Mouse (Mus musculus) neural tube, embryonic 12.5 days (tissue): ENCODE results near the gene Cep72. TPM values are rescaled to one million over a fixed set of nuclear protein-coding genes. Genes with fewer than 3 reads are reported as not detected.
"Not testable (repeated sequence)": the region's sequence is repeated elsewhere in the genome, so short reads cannot be mapped to it uniquely, and the experiment has no call there.

Experiments used
- ATAC-seq: fragments of 200-750 bp; cut with Nextera tagmentation; 2 replicates; pipeline ENCODE4 v1.8.0; 2017; ENCODE audit warnings: low read depth, mild to moderate bottlenecking, moderate TSS enrichment, moderate library complexity; ENCODE audit not compliant: low FRiP score
- H3K27ac ChIP-seq: fragments of 300-500 bp; sonication (generic); 2 replicates; pipeline ENCODE4 v1.5.1; 2016
- H3K27me3 ChIP-seq: fragments of 300-500 bp; sonication (generic); replicated peaks from 2 replicates; pipeline ENCODE4 v1.6.1; 2016; ENCODE audit warnings: mild to moderate bottlenecking
- H3K36me3 ChIP-seq: fragments of 300-500 bp; sonication (generic); 2 replicates; pipeline ENCODE4 v1.6.1; 2016; ENCODE audit warnings: mild to moderate bottlenecking
- H3K4me1 ChIP-seq: fragments of 300-500 bp; sonication (generic); 2 replicates; pipeline ENCODE4 v1.6.1; 2016
- H3K4me2 ChIP-seq: fragments of 300-500 bp; sonication (generic); replicated peaks from 2 replicates; pipeline ENCODE4 v1.6.1; 2016; ENCODE audit warnings: mild to moderate bottlenecking
- H3K4me3 ChIP-seq: fragments of 300-500 bp; sonication (generic); 2 replicates; pipeline ENCODE4 v1.5.1; 2016
- H3K9ac ChIP-seq: fragments of 300-500 bp; sonication (generic); 2 replicates; pipeline ENCODE4 v1.6.1; 2016; ENCODE audit warnings: mild to moderate bottlenecking
- H3K9me3 ChIP-seq: fragments of 300-500 bp; sonication (generic); 2 replicates; pipeline ENCODE4 v1.6.1; 2016; ENCODE audit warnings: mild to moderate bottlenecking
- whole genome bisulfite sequencing: fragments of 180-500 bp; shearing (Covaris S2); methylation state at CpG from one replicate; pipeline ENCODE4 v1.1.7; 2016; 5-methylcytosine and 5-hydroxymethylcytosine counted together
- polyA plus RNA-seq: library from polyadenylated mRNA; unstranded; fragments of >200 nt; fragmentation: Nextera tagmentation; extraction: Ambion mirVana; gene quantifications from 2 replicates; pipeline ENCODE4 v1.2.1, GENCODE M21; 2016

Cep72 gene
- polyA plus RNA-seq, 1 experiment from 2014 or later, result 16.0 TPM

DNA sequence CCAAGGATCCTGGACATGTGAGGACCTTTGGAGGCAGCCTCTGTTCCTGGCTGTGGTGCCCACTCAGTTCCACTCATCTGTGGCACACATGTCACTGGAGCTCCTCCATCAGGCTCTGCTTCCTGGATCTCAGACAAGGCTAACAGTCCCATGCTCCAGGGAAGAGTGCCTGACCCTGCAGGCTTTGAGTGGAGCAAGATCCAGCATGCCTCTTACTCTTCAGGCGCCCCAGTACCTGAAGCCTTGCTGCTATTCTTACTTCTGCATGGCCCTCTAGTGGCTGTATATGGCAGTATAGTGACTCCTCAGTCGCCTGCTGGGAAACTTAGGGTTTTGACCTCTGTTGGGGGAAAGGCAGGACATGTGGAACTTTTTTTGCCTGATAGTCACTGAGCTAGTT is 35.9 kb downstream of the Cep72 start:
- Histone ChIP-seq H3K9me3 (no peaks in the 10 kb centered on the region), H3K9ac (no peak overlapping the region), H3K27me3 (no peaks in the 10 kb centered on the region), H3K36me3 (0 out of 2 replicates have a peak, but pooled peaks cover 1% of the 10 kb centered on the region), H3K4me1 (0 out of 2 replicates have a peak, but pooled peaks cover 3% of the 10 kb centered on the region), H3K4me3 (no peak overlapping the region), H3K27ac (no peak overlapping the region), H3K4me2 (no peak overlapping the region)
- 0 out of 2 replicates have a peak, but pooled peaks have one; percentile 43 for ATAC-seq
- 16% methylated on average over 2 of the region's 2 CpGs for WGBS

DNA sequence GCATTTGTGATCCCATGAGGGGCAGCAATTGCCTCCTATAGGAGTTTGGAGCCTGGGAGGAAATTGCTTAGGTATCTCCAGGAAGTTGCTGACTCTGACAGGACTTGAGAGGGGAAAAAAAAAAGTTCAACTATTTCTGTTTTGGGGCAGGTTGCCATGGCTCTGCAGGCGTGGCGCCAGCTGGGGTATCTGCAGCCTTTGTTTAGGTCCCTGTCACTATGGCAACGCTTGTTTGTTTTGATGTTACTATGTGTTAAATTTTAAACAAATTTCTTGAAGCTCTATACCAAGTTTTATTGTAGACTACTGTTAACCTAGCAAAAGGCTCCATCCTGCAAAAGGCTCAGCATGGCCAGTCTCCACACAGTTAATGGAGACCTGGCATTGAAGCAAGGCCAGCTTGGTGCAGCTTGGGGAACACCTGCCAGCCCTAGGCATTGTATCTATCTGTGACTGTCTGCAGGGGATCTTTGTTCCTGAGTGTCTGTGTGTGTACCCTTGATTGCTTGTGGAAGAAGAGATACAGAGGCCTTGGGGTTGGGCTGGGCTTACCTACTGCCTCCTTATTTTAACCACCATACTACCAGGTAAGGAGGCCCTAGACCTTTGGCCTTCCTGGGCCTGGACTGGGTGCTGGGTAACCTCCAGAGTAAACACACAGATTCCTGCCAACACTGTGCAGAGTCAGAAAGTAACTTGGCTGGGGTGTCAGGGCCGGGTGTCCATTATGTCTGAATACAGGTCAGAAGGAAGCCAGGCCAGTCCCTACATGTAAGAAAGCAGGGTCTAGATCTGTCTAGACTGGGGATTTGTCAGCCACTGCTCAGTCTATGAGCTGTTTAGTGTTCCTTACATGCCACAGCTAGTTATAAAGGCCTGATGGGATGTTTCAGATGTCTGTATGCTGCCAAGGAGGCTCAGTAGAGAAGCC is 36.7 kb downstream of the Cep72 start:
- Histone ChIP-seq H3K27ac (no peak overlapping the region), H3K4me3 (no peak overlapping the region), H3K4me1 (0 out of 2 replicates have a peak, but pooled peaks cover 3% of the 10 kb centered on the region), H3K4me2 (no peak overlapping the region), H3K27me3 (no peaks in the 10 kb centered on the region), H3K9ac (no peak overlapping the region), H3K9me3 (no peaks in the 10 kb centered on the region), H3K36me3 (no peaks in the 10 kb centered on the region)
- 71% methylated on average over 4 of the region's 4 CpGs for WGBS
- ATAC-seq, result no peak

DNA sequence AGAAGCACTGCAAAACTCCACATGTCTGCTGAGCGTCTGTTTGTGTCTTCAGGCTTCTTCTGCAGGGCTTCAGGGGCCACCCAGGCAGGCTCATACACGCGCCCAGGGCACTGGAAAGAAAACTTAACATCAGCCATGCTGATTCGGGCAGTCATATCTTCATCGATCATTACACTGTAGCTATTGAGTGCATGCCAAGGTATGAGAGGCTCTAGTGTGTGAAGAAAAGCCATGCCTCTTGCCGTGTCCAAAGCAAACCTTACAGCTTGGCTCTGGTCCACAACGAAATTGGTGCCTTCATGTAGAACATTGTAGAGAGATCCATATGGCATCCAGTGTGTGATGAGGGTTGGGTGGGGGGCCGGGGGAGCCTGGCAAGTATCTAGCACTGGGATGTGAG is 43.1 kb downstream of the Cep72 start:
- 89% methylated on average over 8 of the region's 8 CpGs for WGBS
- H3K27ac ChIP-seq, H3K36me3 ChIP-seq, H3K4me3 ChIP-seq, ATAC-seq, H3K27me3 ChIP-seq, H3K9me3 ChIP-seq, H3K9ac ChIP-seq, H3K4me1 ChIP-seq, H3K4me2 ChIP-seq: not testable (repeated sequence)

DNA sequence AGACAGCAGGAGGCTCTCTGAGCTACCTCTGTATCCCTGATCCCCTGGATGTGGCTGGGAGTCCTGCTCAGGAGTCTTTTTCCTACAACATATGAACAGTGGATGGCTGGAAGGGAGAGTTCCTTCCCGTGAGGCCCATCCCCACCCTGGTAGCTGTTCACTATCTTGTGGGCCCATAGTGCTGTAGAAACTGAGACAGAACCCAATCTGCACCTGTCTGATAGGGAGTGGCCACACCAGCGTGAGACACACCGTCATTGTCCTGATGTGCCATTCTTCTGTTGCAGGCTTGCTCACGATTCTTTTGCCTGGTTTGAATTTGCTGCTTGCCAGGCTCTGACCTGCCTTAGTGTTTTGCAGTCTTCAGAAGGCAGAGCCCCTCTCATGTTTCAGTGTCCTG is 44.7 kb downstream of the Cep72 start:
- Histone ChIP-seq H3K9me3 (no peaks in the 10 kb centered on the region), H3K4me2 (no peak overlapping the region), H3K27ac (no peak overlapping the region), H3K4me1 (no peaks in the 10 kb centered on the region), H3K36me3 (no peaks in the 10 kb centered on the region), H3K27me3 (no peaks in the 10 kb centered on the region), H3K9ac (no peak overlapping the region), H3K4me3 (no peak overlapping the region)
- WGBS, result 85% methylated on average over 4 of the region's 4 CpGs
- no peak for ATAC-seq

DNA sequence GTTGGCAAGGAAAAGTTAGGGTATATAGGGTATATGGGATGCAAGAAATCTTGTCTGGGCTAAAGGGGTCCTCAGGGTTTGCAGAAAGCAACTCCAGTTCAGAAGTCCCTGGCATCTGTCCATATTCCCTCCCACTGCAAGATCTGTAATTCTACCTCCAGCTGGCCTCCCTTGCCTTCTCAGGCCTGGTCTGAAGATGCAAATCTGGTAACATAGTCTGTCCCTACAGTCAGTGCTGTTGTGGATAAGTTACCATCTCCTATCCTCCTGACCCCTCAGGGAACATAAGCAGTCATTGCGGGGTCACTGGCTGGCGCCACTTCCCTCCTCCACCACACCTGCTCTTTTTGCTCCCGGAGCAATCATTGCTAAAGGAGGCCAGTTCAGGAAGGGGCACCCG is 46.2 kb downstream of the Cep72 start:
- ATAC-seq, result no peak
- WGBS, result 79% methylated on average over 4 of the region's 4 CpGs
- Histone ChIP-seq H3K27me3 (peaks cover 6% of the 10 kb centered on the region; the same call in 1 of the 2 replicates), H3K9me3 (no peaks in the 10 kb centered on the region), H3K27ac (no peak overlapping the region), H3K4me2 (no peak overlapping the region), H3K4me3 (no peak overlapping the region), H3K36me3 (no peaks in the 10 kb centered on the region), H3K9ac (no peak overlapping the region), H3K4me1 (no peaks in the 10 kb centered on the region)

DNA sequence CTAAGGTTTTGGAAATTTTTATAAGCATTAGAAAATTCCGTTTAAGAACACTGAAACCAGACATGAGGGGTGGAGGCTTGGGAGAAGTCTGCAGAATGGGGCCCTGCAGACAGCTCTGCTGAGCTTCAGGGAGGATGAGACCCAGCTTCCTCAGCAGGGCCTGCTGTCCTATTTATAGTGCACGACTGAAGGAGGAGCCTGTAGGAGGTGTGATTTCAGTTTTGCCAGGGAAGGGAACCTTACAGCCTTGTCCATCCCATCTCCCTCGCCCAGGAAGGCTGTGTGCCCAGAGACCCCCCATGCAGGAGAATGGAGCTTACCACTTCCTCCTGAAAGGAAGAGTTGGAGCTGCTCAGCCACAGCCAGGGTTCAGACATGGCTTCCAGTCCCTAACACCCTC is 51.4 kb downstream of the Cep72 start:
- peak; percentile 11; the same call in 1 of the 2 replicates for ATAC-seq
- Histone ChIP-seq H3K36me3 (no peaks in the 10 kb centered on the region), H3K27me3 (peaks cover 19% of the 10 kb centered on the region), H3K4me1 (peaks cover 11% of the 10 kb centered on the region), H3K4me2 (peak overlapping the region; percentile 97), H3K9ac (0 out of 2 replicates have a peak overlapping the region, but pooled peaks have one; percentile 52), H3K9me3 (no peaks in the 10 kb centered on the region), H3K27ac (0 out of 2 replicates have a peak overlapping the region, but pooled peaks have one; percentile 4), H3K4me3 (peak overlapping the region; percentile 54)
- WGBS, result 10% methylated on average over 3 of the region's 3 CpGs

DNA sequence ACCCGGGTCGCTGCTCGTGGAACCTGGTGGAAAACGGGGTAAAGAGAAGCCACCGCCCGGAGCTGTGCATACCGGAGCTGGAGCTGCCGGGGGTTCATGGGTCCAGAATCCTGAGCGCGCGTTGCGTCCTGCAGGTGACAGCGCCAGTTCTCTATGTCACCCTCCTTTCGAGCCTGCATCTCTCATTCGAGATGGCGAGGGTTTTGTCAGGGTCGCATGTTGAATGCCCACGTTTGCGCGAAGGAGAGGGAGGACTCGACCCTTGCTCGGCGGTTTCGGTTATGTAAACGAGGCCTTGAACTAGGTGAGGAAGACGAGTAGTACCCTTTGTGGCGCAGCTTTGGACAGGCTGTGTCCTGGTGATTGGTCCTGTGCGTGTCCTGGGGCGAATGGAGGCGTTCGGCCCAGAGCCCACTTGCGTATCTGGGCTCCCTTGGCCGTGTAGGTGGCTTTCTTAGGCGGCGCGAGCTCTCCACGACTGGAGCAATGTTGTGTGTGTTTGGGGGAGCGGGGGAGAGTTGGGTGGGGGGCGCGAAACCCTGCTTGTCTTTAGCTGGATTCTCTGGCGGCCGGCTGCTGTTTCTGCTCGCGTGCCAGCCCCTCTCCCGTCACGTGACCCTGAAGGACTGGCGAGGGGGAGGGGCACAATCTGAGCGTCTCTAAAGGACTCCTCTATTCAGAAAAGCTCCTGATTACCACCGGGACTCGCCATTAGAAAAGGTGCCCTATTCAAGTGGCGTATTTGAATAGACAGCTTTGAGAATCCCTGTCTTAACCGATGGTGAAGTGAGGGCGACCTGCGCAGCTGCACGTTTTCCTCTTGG is 52.1 kb downstream of the Cep72 start:
- WGBS, result under 1% methylated on average over 55 of the region's 55 CpGs
- Histone ChIP-seq H3K4me3 (peak overlapping the region; percentile 54), H3K27me3 (peaks cover 19% of the 10 kb centered on the region), H3K9me3 (no peaks in the 10 kb centered on the region), H3K9ac (peak overlapping the region; percentile 52), H3K4me2 (peak overlapping the region; percentile 97), H3K27ac (0 out of 2 replicates have a peak overlapping the region, but pooled peaks have one; percentile 4), H3K36me3 (no peaks in the 10 kb centered on the region), H3K4me1 (peaks cover 11% of the 10 kb centered on the region)
- ATAC-seq, result peak; percentile 63

DNA sequence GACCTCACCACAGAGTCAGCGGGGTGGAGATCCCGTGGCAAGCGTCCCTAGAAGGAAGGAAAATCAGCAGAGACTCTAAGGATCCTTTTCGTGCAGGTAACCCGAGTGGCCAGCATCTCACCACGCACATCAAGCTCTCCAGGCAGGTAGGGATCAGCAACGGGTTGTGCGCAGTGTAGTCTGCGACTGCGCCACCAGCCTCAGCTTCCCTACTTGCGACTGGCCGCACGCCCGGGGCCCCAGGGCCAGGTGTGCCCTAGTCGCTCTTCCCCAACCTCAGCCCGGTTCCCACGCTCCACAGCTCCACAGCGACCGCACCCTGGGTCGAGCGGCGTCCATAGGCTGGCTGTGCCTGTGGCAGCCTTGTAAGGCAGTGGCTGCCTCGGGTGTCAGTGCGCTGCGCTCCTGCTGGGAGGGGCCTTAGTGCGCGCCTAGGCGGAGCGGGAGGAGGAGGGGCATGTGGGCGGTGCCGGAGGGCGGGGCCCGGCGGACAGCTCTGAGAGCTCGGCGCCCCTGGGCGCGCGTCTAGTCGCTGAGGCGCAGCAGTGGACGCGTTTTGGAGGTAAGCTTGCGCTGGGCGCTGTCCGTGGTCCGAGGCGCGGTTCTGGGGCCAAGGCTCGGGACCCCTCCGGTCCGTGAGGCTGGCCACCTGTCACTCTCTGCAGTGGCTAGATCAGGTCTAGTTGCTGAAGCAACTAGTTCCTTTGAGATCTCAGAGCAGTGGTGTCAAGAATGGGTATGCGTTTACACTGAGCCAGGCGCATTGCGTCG is 53.0 kb downstream of the Cep72 start, which contains the start of gene Tppp:
Gene Tppp, plus strand, starts transcription at position 460 of the 771 bp plus-strand sequence.
- WGBS, result under 1% methylated on average over 56 of the region's 56 CpGs
- ATAC-seq, result peak; percentile 93
- Histone ChIP-seq H3K4me1 (peaks cover 11% of the 10 kb centered on the region), H3K36me3 (no peaks in the 10 kb centered on the region), H3K9me3 (no peaks in the 10 kb centered on the region), H3K27ac (no peak within 1 kb of the TSS), H3K9ac (peak within 1 kb of the TSS; percentile 52), H3K27me3 (peaks cover 19% of the 10 kb centered on the region), H3K4me3 (peak within 1 kb of the TSS; percentile 54), H3K4me2 (peak within 1 kb of the TSS; percentile 97)

DNA sequence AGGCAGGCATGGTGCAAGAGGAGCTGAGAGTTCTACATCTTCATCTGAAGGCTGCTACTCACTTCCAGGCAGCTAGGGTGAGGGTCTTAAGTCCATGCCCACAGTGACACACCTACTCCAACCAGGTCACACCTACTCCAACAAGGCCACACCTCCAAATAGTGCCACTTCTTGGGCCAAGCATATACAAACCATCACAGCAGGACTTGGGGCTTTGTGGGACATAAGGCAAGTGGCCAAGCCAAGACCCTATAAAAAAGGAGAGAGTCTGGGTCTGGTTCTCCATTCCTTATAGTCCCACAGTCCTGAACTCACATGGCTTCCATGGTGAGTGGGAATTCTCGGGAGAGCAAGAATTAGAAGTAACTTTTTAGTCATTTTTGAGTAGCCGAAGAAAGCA is 53.9 kb downstream of the Cep72 start:
- H3K4me2 ChIP-seq, result peak overlapping the region; percentile 97; the same call in 1 of the 2 replicates
- H3K9me3 ChIP-seq, ATAC-seq: not testable (repeated sequence)

DNA sequence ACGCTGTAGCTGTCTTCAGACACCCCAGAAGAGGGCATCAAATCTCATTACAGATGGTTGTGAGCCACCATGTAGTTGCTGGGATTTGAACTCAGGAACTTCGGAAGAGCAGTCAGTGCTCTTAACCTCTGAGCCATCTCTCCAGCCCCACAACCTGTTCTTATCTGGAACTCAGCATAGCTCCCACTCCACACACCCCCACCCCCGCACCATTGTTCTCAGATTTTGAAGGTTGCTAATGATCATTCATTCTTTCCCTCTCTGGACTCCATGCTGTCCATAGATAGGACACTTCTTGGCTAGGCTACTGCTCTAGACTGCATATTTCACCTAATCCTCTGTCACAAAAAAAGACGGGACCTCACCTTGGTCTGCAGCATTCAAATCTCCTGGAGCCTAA is 55.2 kb downstream of the Cep72 start:
- 89% methylated on average over 4 of the region's 4 CpGs for WGBS
- H3K9ac ChIP-seq, H3K4me3 ChIP-seq, H3K27ac ChIP-seq, H3K36me3 ChIP-seq, H3K4me2 ChIP-seq, H3K9me3 ChIP-seq, ATAC-seq: not testable (repeated sequence)
- Histone ChIP-seq H3K27me3 (peaks cover 19% of the 10 kb centered on the region), H3K4me1 (peaks cover 11% of the 10 kb centered on the region)

More for the DNA sequence above, 53.9 kb downstream of the Cep72 start:
- H3K9ac ChIP-seq, H3K27ac ChIP-seq, H3K4me3 ChIP-seq, H3K36me3 ChIP-seq: not testable (repeated sequence)
- peaks cover 11% of the 10 kb centered on the region for H3K4me1 ChIP-seq
- WGBS, result 81% methylated on average over 2 of the region's 2 CpGs
- peaks cover 19% of the 10 kb centered on the region for H3K27me3 ChIP-seq

DNA sequence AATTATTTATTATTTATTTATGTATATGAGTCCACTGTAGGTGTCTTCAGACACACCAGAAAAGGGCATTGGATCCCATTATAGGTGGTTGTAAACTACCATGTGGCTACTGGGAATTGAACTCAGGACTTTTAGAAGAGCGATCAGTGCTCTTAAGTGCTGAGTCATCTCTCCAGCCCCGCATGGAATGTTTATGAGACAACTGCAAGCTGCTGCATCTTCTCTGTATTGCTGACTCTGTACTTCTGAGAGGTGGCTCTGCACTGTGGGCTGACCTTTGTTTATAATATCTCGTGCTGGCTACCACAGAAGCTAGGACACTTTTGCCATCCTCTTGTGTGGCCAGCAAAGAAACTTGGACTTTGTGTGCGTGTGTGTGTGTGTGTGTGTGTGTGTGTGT is 60.6 kb downstream of the Cep72 start:
- no peaks in the 10 kb centered on the region for H3K4me1 ChIP-seq
- WGBS, result 77% methylated on average over 4 of the region's 4 CpGs
- ATAC-seq, result no peak

More for the DNA sequence above, 60.6 kb downstream of the Cep72 start:
- Histone ChIP-seq H3K9ac (no peak overlapping the region), H3K36me3 (no peaks in the 10 kb centered on the region), H3K27me3 (no peaks in the 10 kb centered on the region), H3K9me3 (no peaks in the 10 kb centered on the region), H3K27ac (no peak overlapping the region), H3K4me3 (no peak overlapping the region), H3K4me2 (no peak overlapping the region)
